Mouse (Mus musculus) forebrain, embryonic 16.5 days (tissue): ENCODE measurements at regions not wholly inside any gene's neighbourhood (a gene's known extent, or its start where the extent isn't known, plus 50 kb on each side); places are given as distances from the start of the nearest gene placed in this dataset.
A peak's percentile ranks its signal among the peaks of the same experiment; 100 is the strongest.

ENCODE experiments used
- ATAC-seq: fragments of 200-750 bp; cut with Nextera tagmentation; 2 replicates; pipeline ENCODE4 v1.8.0; 2017; ENCODE audit warnings: mild to moderate bottlenecking, moderate library complexity
- H3K27ac ChIP-seq: fragments of 300-500 bp; sonication (generic); 2 replicates; pipeline ENCODE4 v1.5.1; 2014; ENCODE audit warnings: low read length, control low read depth
- H3K27me3 ChIP-seq: fragments of 300-500 bp; sonication (generic); replicated peaks from 2 replicates; pipeline ENCODE4 v1.6.1; 2014; ENCODE audit warnings: low read length; ENCODE audit not compliant: control insufficient read depth, insufficient read depth
- H3K36me3 ChIP-seq: fragments of 300-500 bp; sonication (generic); 2 replicates; pipeline ENCODE4 v1.6.1; 2014; ENCODE audit not compliant: control insufficient read depth, insufficient read depth
- H3K4me1 ChIP-seq: fragments of 300-500 bp; sonication (generic); replicated peaks from 2 replicates; pipeline ENCODE4 v1.6.1; 2014; ENCODE audit warnings: low read length; ENCODE audit not compliant: control insufficient read depth, insufficient read depth
- H3K4me2 ChIP-seq: fragments of 300-500 bp; sonication (generic); 2 replicates; pipeline ENCODE4 v1.6.1; 2014; ENCODE audit warnings: mild to moderate bottlenecking, low read length, control low read depth
- H3K4me3 ChIP-seq: fragments of 300-500 bp; sonication (generic); replicated peaks from 2 replicates; pipeline ENCODE4 v1.5.1; 2014; ENCODE audit warnings: mild to moderate bottlenecking, low read length, control low read depth
- H3K9ac ChIP-seq: fragments of 300-500 bp; sonication (generic); replicated peaks from 2 replicates; pipeline ENCODE4 v1.6.1; 2014; ENCODE audit warnings: low read depth, low read length, control low read depth
- H3K9me3 ChIP-seq: fragments of 300-500 bp; sonication (generic); 2 replicates; pipeline ENCODE4 v1.6.1; 2016; ENCODE audit warnings: low read length; ENCODE audit not compliant: control insufficient read depth
- WGBS: fragments of 180-500 bp; shearing (Covaris S2); extraction: QIAGEN DNeasy Blood & Tissue Kit; methylation state at CpG from one replicate; pipeline ENCODE4 v1.1.7; 2014; 5-methylcytosine and 5-hydroxymethylcytosine counted together

DNA sequence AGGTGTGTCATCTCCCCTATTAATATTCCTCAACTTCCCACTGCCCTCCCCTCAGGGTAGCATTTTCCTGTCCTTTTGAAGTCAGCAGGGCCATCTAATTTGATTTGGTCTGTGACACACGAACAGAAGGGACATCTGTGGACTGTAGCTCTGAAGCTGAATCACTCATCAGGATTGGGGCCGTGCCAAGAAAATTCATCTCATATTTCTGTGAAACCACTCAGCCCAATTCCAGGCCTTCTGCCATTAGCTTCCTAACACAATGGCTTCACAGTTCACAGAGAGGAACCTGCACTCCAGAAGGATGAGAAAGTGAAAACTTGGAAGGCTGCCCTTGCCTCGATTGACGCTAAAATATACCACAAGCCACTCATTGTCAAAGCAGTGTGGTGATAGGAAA lies 86.1 kb downstream of the Abhd5 start:
- WGBS = 61% methylated on average over 4 of the region's 4 CpGs
- H3K4me1 ChIP-seq = no peaks in the 10 kb centered on the region
- no peak for ATAC-seq

DNA sequence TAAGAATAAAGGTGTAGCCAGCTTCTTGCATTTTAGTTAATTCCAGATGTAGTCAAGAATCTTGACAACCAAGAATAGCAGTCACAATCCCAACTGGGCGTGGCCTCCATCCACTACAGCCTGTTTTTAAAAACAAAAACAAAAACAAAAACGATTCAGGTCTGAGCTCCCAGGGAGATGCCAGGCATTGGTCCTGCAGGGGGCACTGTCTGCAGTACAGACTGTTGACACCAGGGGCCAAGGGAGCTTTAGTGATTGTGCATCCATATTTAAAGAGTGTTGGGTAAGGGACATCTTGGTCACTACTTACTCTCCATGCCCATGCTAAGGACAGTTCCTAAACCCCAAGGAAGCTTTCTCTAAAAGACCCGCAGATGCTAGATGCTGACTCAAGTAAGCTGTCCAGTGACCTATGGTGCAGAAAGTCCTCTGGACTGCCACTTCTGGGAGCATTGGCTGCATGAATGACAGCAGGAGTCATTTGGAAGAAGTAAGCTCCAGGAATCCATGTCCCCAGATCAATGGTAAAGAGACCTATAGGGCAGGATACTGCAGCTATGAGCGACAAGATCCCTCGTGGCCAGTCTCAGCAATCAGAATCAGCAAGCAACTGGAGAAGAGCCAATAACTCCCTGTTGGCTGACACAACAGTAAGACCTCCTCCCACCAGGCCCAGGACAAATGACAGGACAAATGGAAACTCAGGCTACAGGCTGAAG lies 95.1 kb downstream of the Abhd5 start:
- 69% methylated on average over 5 of the region's 5 CpGs for WGBS

More for the DNA sequence above, 86.1 kb downstream of the Abhd5 start:
- no peak overlapping the region for H3K4me2 ChIP-seq
- H3K9ac ChIP-seq = no peak overlapping the region
- H3K9me3 ChIP-seq = no peaks in the 10 kb centered on the region
- H3K36me3 ChIP-seq = no peaks in the 10 kb centered on the region
- no peak overlapping the region for H3K27ac ChIP-seq
- no peak overlapping the region for H3K4me3 ChIP-seq
- no peaks in the 10 kb centered on the region for H3K27me3 ChIP-seq

DNA sequence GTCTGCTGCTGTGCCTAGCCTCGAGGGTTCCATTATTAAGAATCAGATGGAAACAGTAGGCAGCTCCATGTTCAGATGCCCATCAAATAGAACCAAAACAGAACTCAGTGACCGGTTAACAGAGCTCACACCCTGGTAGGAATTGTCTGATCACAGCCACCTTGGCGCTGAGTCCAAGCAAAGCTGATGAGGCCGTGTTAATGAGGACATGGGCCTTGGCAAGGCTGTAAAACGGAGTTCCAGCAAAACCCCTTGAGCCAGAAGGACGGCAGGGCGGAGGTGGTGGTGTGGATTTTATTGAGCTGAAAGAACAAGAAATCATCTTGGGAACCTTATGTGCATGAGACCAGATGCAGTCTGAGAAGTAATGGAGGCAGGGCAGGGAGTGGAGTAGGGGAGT lies 96.2 kb downstream of the Abhd5 start:
- H3K27ac ChIP-seq = no peak overlapping the region
- H3K4me3 ChIP-seq = no peak overlapping the region
- no peak for ATAC-seq
- H3K9ac ChIP-seq = no peak overlapping the region
- H3K27me3 ChIP-seq = no peaks in the 10 kb centered on the region
- H3K4me2 ChIP-seq = no peak overlapping the region
- H3K9me3 ChIP-seq = no peaks in the 10 kb centered on the region
- H3K36me3 ChIP-seq = no peaks in the 10 kb centered on the region
- 86% methylated on average over 7 of the region's 7 CpGs for WGBS
- peaks cover 5% of the 10 kb centered on the region for H3K4me1 ChIP-seq

More for the DNA sequence above, 95.1 kb downstream of the Abhd5 start:
- Histone ChIP-seq H3K9ac (no peak overlapping the region), H3K36me3 (no peaks in the 10 kb centered on the region), H3K4me2 (no peak overlapping the region), H3K9me3 (no peaks in the 10 kb centered on the region), H3K4me3 (no peak overlapping the region), H3K4me1 (peaks cover 5% of the 10 kb centered on the region), H3K27ac (no peak overlapping the region), H3K27me3 (no peaks in the 10 kb centered on the region)
- ATAC-seq = no peak

DNA sequence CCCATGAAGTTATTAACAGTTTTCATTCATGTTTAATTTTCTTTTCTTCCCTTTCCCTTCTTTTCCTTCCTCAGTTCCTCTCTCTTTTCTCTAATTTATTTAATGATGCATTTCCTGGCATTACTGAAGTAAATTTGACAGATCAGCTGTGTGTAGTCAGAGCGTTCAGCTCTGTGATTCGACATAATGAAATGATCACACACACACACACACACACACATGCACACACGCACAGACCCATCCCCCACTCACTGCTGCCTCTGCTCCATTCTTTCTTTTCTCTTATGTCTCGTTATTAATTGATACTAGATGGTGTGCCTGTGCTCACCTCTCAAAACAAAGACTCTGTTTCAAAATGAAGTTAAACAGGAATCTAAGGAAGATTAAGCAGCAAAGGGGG lies 96.9 kb downstream of the Abhd5 start:
- H3K4me2 ChIP-seq = no peak overlapping the region
- peak overlapping the region; percentile 60; the same call in 1 of the 2 replicates for H3K27ac ChIP-seq
- no peak overlapping the region for H3K9ac ChIP-seq
- no peaks in the 10 kb centered on the region for H3K36me3 ChIP-seq
- no peaks in the 10 kb centered on the region for H3K27me3 ChIP-seq
- peaks cover 5% of the 10 kb centered on the region for H3K4me1 ChIP-seq
- no peak overlapping the region for H3K4me3 ChIP-seq
- no peaks in the 10 kb centered on the region for H3K9me3 ChIP-seq
- WGBS = 14% methylated on average over 4 of the region's 4 CpGs
- peak; percentile 85 for ATAC-seq

DNA sequence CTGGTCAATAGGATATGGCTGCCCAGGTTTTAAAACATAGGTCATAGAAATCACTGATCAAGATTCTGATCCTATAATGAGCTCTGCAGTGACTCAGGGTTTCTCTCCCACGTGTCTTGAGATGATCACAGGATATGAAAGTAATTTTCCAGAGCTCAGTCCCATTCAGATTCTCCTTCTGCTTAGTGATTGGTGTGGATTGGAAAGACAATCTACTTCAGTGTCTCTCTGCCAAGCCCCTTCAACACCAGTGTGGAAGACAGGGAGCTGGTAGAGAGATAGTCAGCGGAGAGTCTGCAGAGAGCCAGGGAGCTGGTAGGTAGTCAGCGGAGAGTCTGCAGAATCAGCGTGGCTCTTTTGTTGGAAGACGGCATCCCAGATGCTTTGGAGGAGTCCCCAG lies 99.1 kb downstream of the Abhd5 start:
- H3K36me3 ChIP-seq = no peaks in the 10 kb centered on the region
- H3K27ac ChIP-seq = no peak overlapping the region
- no peak for ATAC-seq

DNA sequence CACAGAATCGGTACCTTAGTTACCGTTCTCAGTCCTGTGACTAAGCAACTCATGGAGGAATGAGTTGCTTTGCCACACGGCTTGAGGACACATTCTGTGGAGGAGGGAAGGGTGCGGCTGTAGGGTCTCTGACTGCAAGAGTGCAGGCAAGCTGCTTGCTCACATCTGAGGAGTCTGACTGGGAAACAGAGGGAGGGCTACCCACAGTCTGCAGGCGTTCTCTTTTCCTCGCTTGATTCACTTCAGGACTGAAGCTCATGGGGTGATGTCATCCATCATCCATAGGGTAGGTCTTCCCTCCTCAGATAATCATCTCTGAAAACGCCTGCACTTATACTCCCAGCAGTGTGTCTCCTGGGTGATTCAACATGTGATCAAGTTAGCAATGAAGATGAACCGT lies 103.9 kb downstream of the Abhd5 start:
- Histone ChIP-seq H3K4me2 (no peak overlapping the region), H3K4me1 (no peaks in the 10 kb centered on the region)
- WGBS = 82% methylated on average over 8 of the region's 8 CpGs

More for the DNA sequence above, 99.1 kb downstream of the Abhd5 start:
- H3K9ac ChIP-seq = no peak overlapping the region
- H3K9me3 ChIP-seq = no peaks in the 10 kb centered on the region
- no peaks in the 10 kb centered on the region for H3K27me3 ChIP-seq
- no peak overlapping the region for H3K4me3 ChIP-seq
- 73% methylated on average over 5 of the region's 5 CpGs for WGBS
- no peak overlapping the region for H3K4me2 ChIP-seq
- H3K4me1 ChIP-seq = peaks cover 5% of the 10 kb centered on the region

DNA sequence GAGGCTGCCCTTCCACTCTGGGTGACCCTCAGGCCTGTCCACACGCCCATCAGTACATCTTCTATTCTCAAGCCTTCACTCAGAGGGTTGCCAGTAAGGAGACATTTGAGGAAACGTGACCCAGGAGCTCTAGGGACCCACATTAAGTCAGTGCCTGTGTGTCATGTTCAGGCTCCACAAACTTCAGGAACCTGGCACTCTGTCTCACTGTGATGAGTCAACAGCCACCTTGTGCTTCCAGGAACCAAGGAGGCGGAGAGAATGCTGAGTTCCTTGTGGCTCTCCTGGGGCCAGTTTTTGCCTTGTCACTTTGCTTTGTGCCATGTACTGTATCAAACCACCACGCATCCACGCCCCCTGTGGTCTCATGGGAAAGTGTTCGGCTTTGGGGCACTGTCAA lies 104.4 kb downstream of the Abhd5 start:
- Histone ChIP-seq H3K27me3 (no peaks in the 10 kb centered on the region), H3K27ac (no peak overlapping the region), H3K4me1 (no peaks in the 10 kb centered on the region), H3K9ac (no peak overlapping the region), H3K4me2 (no peak overlapping the region), H3K36me3 (no peaks in the 10 kb centered on the region), H3K9me3 (no peaks in the 10 kb centered on the region), H3K4me3 (no peak overlapping the region)
- ATAC-seq = no peak
- WGBS = 82% methylated on average over 6 of the region's 6 CpGs

More for the DNA sequence above, 103.9 kb downstream of the Abhd5 start:
- no peaks in the 10 kb centered on the region for H3K9me3 ChIP-seq
- H3K36me3 ChIP-seq = no peaks in the 10 kb centered on the region
- no peak for ATAC-seq
- H3K27me3 ChIP-seq = no peaks in the 10 kb centered on the region
- H3K4me3 ChIP-seq = no peak overlapping the region
- H3K27ac ChIP-seq = no peak overlapping the region
- H3K9ac ChIP-seq = no peak overlapping the region

DNA sequence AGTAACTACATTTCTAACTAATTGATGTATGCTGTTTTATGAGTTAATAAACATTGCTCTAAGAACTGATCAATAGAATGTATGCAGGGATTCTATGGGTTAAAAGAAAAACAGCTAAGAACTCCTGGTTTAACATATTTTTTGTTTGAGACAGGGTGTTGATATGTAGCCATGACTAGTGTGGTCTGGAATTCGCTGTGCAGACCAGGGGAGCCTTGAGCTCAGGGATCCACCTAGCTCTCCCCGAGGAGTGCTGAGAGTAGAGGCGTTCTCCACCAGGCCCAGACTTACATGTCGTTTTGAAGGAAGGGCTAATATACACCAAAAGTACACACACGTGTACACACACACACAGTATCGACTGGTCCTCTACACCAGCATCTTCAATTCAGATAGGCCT lies 108.1 kb downstream of the Abhd5 start:
- H3K4me3 ChIP-seq = no peak overlapping the region
- ATAC-seq = no peak
- no peak overlapping the region for H3K9ac ChIP-seq
- no peaks in the 10 kb centered on the region for H3K36me3 ChIP-seq
- WGBS = 81% methylated on average over 6 of the region's 6 CpGs
- no peaks in the 10 kb centered on the region for H3K27me3 ChIP-seq
- H3K27ac ChIP-seq = no peak overlapping the region
- H3K9me3 ChIP-seq = no peaks in the 10 kb centered on the region
- no peaks in the 10 kb centered on the region for H3K4me1 ChIP-seq
- H3K4me2 ChIP-seq = no peak overlapping the region

DNA sequence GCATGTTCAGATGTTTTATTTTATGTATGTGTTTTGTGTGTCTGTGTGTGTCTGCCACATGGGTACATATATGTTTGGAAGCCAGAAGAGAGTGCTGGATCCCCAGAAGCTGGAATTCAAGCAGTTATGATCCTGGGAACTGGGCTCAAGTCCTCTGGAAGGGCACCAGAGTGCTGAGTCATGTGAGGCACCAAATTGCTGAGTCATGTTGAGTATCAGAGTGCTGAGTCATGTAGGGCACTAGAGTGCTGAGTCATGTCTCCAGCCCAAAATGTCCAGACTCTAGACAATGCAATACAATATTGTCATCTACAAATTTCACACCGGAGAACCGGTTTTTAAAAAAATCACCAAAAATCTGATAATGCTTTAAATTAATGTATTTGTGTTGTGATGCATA lies 120.1 kb downstream of the Abhd5 start:
- H3K27ac ChIP-seq = no peak overlapping the region
- H3K9me3 ChIP-seq = no peaks in the 10 kb centered on the region
- WGBS = 97% methylated on average over 2 of the region's 2 CpGs
- no peak overlapping the region for H3K4me3 ChIP-seq
- no peaks in the 10 kb centered on the region for H3K36me3 ChIP-seq
- H3K9ac ChIP-seq = no peak overlapping the region
- H3K4me1 ChIP-seq = no peaks in the 10 kb centered on the region
- no peak overlapping the region for H3K4me2 ChIP-seq
- no peaks in the 10 kb centered on the region for H3K27me3 ChIP-seq
- no peak for ATAC-seq

DNA sequence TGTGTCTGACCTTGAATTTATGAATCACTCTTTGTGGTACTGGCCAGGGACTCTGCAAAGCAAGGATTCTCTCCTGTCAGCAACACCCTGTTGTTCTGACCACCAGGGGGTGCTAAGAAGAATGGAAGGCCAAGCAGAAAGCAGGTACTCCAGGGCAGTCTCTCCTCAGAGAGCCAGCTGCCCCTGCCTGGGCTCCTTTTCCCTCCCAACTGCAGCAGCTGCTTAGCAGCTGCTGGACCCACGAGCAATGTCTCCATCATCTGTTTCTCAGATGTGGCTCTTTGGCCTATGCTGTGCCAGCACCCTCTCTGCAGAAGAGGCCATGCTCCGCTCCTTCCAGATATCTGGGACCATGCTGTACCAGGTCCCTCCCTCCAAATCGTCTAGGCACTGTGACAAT lies 124.9 kb downstream of the Abhd5 start:
- no peak for ATAC-seq
- H3K4me1 ChIP-seq = no peaks in the 10 kb centered on the region
- WGBS = 56% methylated on average over 3 of the region's 3 CpGs
- no peak overlapping the region for H3K27ac ChIP-seq
- no peaks in the 10 kb centered on the region for H3K27me3 ChIP-seq
- no peak overlapping the region for H3K9ac ChIP-seq
- no peaks in the 10 kb centered on the region for H3K9me3 ChIP-seq
- no peaks in the 10 kb centered on the region for H3K36me3 ChIP-seq
- no peak overlapping the region for H3K4me2 ChIP-seq
- no peak overlapping the region for H3K4me3 ChIP-seq
